Mouse (Mus musculus) heart, postnatal 0 days (tissue): Measurements from ENCODE around the gene Cpm. TPM values are rescaled to one million over a fixed set of nuclear protein-coding genes. Genes with fewer than 3 reads are reported as not detected.

Source experiments
- ATAC-seq: fragments of 200-750 bp; cut with Nextera tagmentation; 2 replicates; pipeline ENCODE4 v1.8.0; 2017; ENCODE audit warnings: low read depth, moderate number of reproducible peaks, moderate library complexity; ENCODE audit not compliant: insufficient read depth
- DNase-seq: peaks from one replicate; pipeline ENCODE4 v3.0.0-alpha.2; 2016; ENCODE audit warnings: low spot score
- H3K27ac ChIP-seq: fragments of 300-500 bp; sonication (generic); 2 replicates; pipeline ENCODE4 v1.5.1; 2014; ENCODE audit warnings: low read depth, mild to moderate bottlenecking
- H3K27me3 ChIP-seq: fragments of 300-500 bp; sonication (generic); 2 replicates; pipeline ENCODE4 v1.6.1; 2014; ENCODE audit warnings: low read length, mixed read lengths; ENCODE audit not compliant: control insufficient read depth, insufficient read depth
- H3K36me3 ChIP-seq: fragments of 300-500 bp; sonication (generic); replicated peaks from 2 replicates; pipeline ENCODE4 v1.6.1; 2014; ENCODE audit warnings: low read length, mixed read lengths; ENCODE audit not compliant: control insufficient read depth, insufficient read depth
- H3K4me1 ChIP-seq: fragments of 300-500 bp; sonication (generic); 2 replicates; pipeline ENCODE4 v1.6.1; 2014; ENCODE audit warnings: antibody characterized with exemption; ENCODE audit not compliant: control insufficient read depth, insufficient read depth
- H3K4me2 ChIP-seq: fragments of 300-500 bp; sonication (generic); 2 replicates; pipeline ENCODE4 v1.6.1; 2014; ENCODE audit warnings: low read depth, mild to moderate bottlenecking, low read length, moderate library complexity
- H3K4me3 ChIP-seq: fragments of 300-500 bp; sonication (generic); 2 replicates; pipeline ENCODE4 v1.5.1; 2014; ENCODE audit warnings: low read depth, low read length
- H3K9ac ChIP-seq: fragments of 300-500 bp; sonication (generic); replicated peaks from 2 replicates; pipeline ENCODE4 v1.6.1; 2014; ENCODE audit warnings: low read depth, low read length, mixed read lengths
- H3K9me3 ChIP-seq: fragments of 300-500 bp; sonication (generic); replicated peaks from 2 replicates; pipeline ENCODE4 v1.6.1; 2016; ENCODE audit warnings: low read length; ENCODE audit not compliant: control insufficient read depth
- CTCF ChIP-seq: IDR thresholded peaks from 2 replicates; pipeline ENCODE4 v1.5.1; 2016; ENCODE audit warnings: antibody characterized with exemption, control low read depth, low read depth
- EP300 ChIP-seq: IDR thresholded peaks from 2 replicates; pipeline ENCODE4 v1.6.1; 2016; ENCODE audit warnings: antibody characterized with exemption, low read depth
- whole genome bisulfite sequencing: fragments of 180-500 bp; shearing (Covaris S2); extraction: QIAGEN DNeasy Blood & Tissue Kit; methylation state at CpG from one replicate; pipeline ENCODE4 v1.1.7; 2014; 5-methylcytosine and 5-hydroxymethylcytosine counted together
- polyA plus RNA-seq: library from polyadenylated mRNA; unstranded; fragments of >200 nt; fragmentation: Nextera tagmentation; extraction: Ambion mirVana; gene quantifications from 2 replicates; pipeline ENCODE4 v1.2.1, GENCODE M21; 2015
- total RNA-seq: library from RNA; depleted of rRNA; stranded (reverse); fragments of >200 nt; gene quantifications from 2 replicates; pipeline ENCODE4 v1.2.3, GENCODE M21; 2014; ENCODE audit warnings: low replicate concordance

Cpm gene
- total and polyA plus RNA-seq, 2 experiments from 2014 or later: 0.53 to 2.0 TPM

DNA sequence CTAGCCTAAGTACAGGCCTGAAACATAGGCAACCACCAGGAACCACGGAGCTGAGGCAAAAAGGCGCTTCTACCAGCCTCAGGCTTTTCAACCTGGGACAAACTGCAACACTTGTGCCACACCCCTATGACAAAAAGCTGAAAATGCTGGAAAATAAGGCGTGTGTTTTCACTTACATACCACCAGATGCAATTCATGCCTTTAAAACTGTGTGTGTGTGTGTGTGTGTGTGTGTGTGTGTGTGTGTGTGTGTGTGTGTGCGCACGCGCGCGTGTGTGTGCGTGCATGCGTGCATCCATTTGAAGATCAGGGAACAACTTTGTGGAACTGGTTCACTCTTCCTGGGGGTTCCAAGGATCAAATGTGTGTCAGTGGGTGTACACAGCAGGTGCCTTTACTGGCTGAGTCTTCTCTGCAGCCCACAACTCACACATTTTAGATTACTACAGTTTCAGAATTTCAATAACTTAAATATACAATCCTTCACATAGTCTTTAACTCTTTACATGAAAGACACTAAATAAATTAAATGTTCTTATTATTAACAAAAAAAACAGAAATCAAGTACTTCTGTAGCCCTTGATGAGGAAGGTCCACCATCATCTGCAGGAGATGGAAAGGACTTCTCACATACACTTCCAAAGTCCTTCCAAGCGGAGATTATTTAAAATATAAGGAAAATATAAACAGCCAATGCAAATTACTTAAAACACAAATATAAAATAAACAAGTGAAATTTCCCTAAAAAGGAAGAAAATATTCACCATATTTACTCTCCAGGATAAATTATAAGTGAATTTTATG, 60.2 kb downstream of the Cpm start:
- Histone ChIP-seq H3K27me3 (no peaks in the 10 kb centered on the region), H3K27ac (no peak overlapping the region), H3K4me3 (no peak overlapping the region), H3K4me1 (no peaks in the 10 kb centered on the region), H3K4me2 (no peak overlapping the region), H3K9ac (no peak overlapping the region), H3K36me3 (peaks cover 56% of the 10 kb centered on the region), H3K9me3 (no peaks in the 10 kb centered on the region)
- TF ChIP-seq CTCF (no peak), EP300 (no peak)
- no peak for DNase-seq
- ATAC-seq: no peak
- WGBS: 97% methylated on average over 11 of the region's 11 CpGs

GRCm38 (mm10) chr10:117690101-117690352, 60.7 kb downstream of the Cpm start:
- Histone ChIP-seq H3K4me2 (no peak overlapping the region), H3K4me1 (no peaks in the 10 kb centered on the region), H3K27me3 (no peaks in the 10 kb centered on the region), H3K4me3 (no peak overlapping the region), H3K9me3 (no peaks in the 10 kb centered on the region), H3K9ac (no peak overlapping the region), H3K27ac (no peak overlapping the region), H3K36me3 (peaks cover 62% of the 10 kb centered on the region)
- WGBS: 60% methylated on average over 2 of the region's 2 CpGs
- TF ChIP-seq CTCF (no peak), EP300 (no peak)
- no peak for ATAC-seq
- DNase-seq: no peak

DNA sequence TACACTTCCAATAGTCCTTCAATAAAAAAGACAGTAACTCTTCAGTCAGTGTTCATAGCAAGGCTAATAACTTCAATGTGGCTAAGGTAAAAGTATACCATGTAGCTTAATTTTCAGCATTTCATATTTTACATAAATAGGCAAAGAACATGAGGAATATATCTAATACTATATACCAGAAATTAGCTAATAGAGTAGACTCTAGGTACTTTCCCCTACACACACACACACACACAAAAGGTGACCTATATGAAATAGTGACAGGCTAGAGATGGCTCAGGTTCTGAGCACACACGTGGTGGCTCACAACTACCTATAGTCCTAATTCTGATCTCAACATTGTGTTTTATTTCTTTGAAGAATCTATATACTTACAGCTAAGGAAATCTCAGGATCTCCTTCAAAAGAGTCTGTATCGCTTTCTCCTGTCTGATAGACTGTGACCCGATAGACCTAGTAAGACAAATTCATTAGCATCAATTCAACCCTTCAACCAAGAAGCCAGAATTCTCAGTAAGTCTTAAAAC, 61.5 kb downstream of the Cpm start:
- no peak for TF ChIP-seq CTCF
- no peak for TF ChIP-seq EP300
- Histone ChIP-seq H3K4me2 (no peak overlapping the region), H3K9me3 (no peaks in the 10 kb centered on the region), H3K27ac (no peak overlapping the region), H3K4me3 (no peak overlapping the region), H3K36me3 (peaks cover 69% of the 10 kb centered on the region), H3K9ac (no peak overlapping the region), H3K27me3 (no peaks in the 10 kb centered on the region), H3K4me1 (no peaks in the 10 kb centered on the region)
- DNase-seq (no peak), ATAC-seq (no peak)
- WGBS: 89% methylated on average over 3 of the region's 3 CpGs

- DNase-seq (no peak), ATAC-seq (no peak)
- Histone ChIP-seq H3K4me2 (no peak overlapping the region), H3K4me3 (no peak overlapping the region), H3K9me3 (no peaks in the 10 kb centered on the region), H3K27me3 (no peaks in the 10 kb centered on the region), H3K36me3 (peaks cover 75% of the 10 kb centered on the region), H3K27ac (no peak overlapping the region), H3K9ac (no peak overlapping the region), H3K4me1 (no peaks in the 10 kb centered on the region)
- 93% methylated on average over 10 of the region's 10 CpGs for WGBS
- TF ChIP-seq EP300 (no peak), CTCF (no peak)
These were observed 62.2 kb downstream of the Cpm start for GRCm38 (mm10) chr10:117691389-117691968.

DNA sequence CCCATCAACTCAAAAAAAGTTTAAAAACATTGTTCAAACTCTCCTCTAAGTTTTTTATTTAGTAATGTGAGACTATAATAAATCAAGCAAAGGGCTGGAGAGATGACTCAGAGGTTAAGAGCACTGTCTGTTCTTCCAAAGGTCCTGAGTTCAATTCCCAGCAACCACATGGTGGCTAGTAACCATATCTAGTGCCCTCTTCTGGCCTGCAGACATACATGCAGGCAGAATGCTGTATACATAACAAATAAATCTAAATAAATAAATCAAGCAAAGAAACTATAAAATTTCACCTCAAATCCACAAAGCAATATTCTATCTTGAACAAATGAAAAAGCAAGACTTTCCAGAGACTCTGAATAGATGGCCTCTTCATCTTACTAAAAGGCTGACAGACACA, 62.9 kb downstream of the Cpm start:
- DNase-seq: no peak
- Histone ChIP-seq H3K4me1 (no peaks in the 10 kb centered on the region), H3K27me3 (no peaks in the 10 kb centered on the region), H3K9me3 (no peaks in the 10 kb centered on the region), H3K4me3 (no peak overlapping the region), H3K36me3 (peaks cover 82% of the 10 kb centered on the region), H3K9ac (no peak overlapping the region), H3K4me2 (no peak overlapping the region), H3K27ac (no peak overlapping the region)
- no peak for TF ChIP-seq CTCF
- TF ChIP-seq EP300: no peak
- ATAC-seq: no peak
